Mouse (Mus musculus): ENCODE data around the gene Samm50.
"Not testable (repeated sequence)": the region's sequence is repeated elsewhere in the genome, so short reads cannot be mapped to it uniquely, and the experiment has no call there.

Gene Samm50

DNA sequence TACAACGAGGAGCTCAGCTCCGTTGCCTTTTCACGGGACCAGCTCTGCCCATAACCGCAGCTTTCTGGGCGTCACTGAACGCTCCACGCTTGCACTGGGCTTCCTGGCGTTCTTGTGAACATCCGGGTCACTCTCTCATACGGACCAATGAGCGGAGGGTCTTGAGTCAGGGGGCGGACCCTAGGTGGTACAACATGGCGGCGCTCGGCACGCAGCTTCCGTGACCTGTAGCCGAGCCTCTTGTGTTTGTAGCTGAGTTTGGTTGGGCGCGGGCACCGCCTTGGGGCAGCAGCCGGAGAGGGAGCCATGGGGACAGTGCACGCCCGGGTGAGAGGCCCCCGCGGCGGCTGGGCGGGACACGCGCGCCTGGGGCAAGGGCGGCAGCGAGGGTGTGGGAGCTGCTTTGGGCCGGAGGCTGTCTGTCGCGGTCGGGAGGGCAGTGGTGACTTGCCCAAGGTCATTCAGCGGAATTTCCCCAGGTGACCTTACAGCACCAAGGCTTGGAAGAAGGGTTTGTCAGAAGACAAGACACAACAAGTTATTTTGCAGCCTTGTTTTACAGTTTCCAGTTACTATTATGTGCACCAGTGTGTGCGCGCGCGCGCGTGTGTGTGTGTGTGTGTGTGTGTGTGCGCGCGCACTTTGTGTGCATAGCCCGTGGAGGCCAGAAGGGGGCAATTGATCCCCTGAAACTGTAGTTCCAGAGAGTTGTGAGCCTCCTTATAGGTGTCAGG lies at the start of gene Samm50:
Samm50 (plus strand) TSS at position 184 of the 734 bp plus-strand sequence.
- in situ Hi-C loops (cut with MboI; ENCODE audit: low sequenced_read_pairs): no loop called here

DNA sequence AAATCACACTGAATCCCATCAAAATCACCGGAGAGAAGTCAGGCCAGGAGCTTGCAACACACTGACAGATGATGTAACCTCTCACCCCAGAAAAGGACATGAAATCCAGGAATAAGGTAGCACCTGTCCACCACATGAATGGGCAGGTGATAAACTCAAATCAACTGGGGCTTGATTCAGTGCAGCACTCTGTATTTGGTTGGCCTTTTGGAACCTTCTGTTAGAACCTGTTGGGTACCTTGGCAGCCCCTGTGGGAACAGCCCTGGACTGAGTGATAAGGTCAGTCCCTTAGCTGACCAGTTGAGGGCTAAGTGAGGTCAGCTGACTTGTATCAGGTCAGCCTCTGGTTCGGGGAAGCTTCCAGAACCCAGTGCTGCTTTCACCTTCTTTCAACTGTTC lies 35.9 kb upstream of the Samm50 start:
- in situ Hi-C loops (cut with MboI; ENCODE audit: low sequenced_read_pairs): no loop called here

DNA sequence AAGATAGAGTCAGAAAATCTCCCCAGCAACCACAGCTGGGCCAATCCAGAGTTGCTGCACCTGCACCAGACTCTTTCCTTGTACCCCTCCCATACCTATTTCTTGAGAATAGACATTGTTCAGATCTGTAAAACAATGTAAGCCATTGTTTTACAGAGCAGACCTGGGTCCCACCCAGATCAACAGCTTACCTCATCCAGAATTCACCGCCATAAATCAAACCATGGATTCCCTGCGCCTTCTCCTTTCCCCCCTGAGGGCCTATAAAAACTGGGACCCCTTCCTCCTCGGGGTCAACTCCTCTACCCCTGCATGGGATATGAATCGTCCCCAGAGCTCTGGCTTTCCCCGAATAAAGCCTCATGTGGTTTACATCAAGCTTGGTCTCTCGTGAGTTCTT lies 34.5 kb upstream of the Samm50 start:
- in situ Hi-C loops (cut with MboI; ENCODE audit: low sequenced_read_pairs): not testable (repeated sequence)

DNA sequence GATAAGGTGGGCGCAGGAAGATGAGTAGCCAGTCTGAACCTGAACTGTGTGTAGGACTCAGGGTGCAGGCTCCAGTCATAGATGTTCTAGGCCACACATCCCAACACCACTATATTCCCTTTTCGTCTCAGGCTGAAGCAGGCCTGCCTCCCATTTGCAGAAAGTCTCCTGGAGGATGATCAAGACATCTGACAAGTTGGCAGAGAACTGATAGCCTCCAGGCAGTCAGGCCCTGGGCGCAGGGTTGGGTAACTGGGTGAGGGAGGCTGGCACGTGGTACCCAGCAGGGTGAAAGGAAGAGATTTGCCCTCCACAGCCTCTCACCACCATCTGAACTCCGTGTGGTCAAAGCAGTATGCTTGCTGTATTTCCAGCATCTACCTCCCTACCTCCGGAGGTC lies 30.2 kb upstream of the Samm50 start:
- in situ Hi-C loops (cut with MboI; ENCODE audit: low sequenced_read_pairs): no loop called here

DNA sequence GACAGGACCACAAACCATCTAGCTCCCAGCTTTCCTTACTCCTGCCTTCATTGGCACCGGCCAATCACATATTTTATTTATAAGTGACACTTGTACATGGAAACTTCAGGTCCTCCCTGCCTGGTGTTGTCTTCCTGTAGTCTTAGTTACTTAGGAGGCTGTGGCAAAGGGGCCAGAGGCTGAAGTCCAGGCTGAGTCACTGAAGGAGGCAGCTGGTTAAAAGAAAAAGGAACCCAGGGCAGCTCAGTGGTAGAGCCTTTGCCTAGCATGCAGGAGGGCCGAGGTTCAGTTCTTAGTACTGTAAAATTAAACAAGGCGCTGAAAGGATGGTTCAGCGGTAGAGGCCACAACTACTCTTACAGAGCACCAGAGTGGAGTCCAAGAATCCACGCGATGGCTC lies 25.2 kb upstream of the Samm50 start:
- in situ Hi-C loops (cut with MboI; ENCODE audit: low sequenced_read_pairs): no loop called here

DNA sequence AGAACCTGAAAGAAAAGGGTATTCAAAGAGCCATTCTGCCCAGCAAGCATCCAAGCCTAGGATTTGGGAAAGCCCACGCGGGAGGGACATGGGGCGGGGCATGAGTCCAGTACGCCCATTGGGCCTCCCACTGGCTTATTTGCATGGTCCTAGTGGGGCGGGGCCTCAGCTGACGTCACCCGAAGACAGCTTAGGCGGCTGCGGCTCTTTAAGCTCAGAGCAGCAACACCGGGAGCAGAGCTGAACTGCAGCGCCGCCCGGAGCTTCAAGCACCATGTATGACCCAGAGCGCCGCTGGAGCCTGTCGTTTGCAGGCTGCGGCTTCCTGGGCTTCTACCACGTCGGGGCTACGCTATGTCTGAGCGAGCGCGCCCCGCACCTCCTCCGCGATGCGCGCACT lies 24.4 kb upstream of the Samm50 start, which contains the start of gene Pnpla3:
Pnpla3 (plus strand) TSS at position 238 of the 400 bp plus-strand sequence.
- in situ Hi-C loops (cut with MboI; ENCODE audit: low sequenced_read_pairs): no loop called here

DNA sequence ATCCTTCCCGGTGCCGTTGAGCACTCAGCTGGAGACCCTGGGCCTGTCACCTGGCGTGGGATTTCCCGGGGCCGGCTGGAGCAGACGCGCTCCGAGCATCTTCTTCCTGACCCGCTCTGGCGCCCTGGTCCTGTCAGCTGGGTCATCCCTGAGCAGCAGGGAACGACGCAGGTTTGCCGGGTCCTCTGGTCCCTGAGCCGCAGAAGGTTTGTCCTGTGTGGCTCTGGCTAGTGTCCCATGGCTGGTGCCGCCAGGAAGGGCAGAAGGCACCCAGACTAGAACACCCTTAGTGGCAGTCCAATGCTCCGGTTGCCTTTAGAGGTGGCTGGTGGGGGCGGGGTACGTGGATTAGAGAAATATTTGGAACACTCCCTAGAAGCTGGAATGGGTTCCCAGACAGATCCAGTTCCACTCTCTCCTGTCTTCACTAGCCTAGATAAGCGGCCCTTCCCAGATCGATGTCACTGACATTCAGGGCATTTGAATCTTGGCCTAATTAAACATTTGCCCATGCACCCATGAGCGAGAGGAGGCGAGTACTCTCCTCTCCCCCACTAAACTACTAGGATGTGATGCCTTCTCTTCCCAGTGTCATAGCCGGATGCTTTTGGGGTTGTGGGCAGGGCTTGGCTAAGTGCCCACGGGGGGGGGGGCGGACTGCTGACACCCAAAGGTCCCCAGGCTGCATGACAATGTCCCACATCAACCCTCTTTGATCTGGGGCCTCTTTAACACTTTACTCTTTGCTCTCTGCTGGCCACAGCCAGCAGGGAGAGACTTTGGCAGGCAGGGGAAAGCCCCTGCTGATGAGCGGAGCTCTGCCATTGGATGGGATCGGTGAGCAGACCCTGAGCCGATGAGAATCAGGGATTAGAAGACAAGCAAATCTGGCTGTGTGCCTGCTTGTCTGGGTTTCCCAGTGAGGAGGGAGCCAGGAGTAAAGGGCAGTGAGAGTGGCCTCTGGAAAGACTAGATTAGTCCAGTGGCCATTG lies 23.6 kb upstream of the Samm50 start:
- in situ Hi-C loops (cut with MboI; ENCODE audit: low sequenced_read_pairs): no loop called here

DNA sequence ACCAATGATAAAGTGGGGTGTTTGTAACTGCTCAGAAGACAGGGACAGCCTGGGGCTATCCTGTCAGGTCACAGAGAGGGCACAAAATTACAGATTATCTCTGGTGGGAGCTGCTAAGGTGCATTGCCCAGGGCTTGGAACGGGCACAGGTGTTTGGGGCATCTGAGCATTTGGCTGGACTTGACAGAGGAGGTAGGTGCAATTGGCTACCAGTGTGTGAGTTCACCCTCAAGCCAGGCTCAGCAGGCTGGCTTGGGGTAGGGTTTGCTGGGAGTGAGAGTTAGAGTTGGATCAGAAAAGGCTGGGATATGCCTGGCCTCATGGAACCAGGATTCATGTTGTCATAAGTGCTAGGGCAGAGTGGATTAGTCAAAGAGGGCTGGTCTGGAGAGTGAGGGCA lies 22.5 kb upstream of the Samm50 start:
- in situ Hi-C loops (cut with MboI; ENCODE audit: low sequenced_read_pairs): no loop called here

DNA sequence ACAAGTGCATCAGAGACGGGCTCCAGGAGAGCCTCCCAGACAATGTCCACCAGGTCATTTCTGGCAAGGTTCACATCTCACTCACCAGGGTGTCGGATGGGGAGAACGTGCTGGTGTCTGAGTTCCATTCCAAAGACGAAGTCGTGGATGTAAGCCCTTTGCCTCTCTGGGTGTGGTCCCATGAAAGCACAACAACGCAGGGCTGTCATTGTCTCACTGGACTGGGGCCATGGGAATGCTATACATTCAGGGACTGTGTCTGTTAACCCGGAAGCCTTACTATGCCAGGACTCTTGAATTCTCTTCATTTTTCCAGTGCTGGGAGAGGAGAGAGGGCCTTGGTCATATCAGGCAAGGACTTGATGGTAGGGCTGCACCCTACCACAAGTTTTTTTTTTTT lies 20.9 kb upstream of the Samm50 start:
- in situ Hi-C loops (cut with MboI; ENCODE audit: low sequenced_read_pairs): no loop called here

DNA sequence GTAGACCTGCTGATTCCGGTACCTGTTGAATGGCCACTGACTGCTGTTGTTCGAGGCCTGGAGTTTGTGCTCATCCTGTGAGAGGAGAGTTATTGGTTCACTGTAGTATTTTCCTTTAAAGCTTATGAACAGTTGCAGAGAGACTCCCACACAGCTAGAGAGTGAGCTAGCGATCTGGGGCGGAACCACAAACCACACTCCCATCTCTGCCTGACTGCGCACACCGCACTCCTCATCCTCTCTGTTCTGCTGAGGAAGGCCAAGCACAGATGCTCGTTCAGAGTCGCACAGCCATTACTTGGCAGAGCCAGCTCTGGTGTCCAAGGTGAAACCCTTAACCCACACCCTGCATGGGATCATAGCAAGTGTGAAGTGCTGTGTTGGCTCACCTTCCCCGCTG lies 13.3 kb upstream of the Samm50 start:
- in situ Hi-C loops (cut with MboI; ENCODE audit: low sequenced_read_pairs): no loop called here

DNA sequence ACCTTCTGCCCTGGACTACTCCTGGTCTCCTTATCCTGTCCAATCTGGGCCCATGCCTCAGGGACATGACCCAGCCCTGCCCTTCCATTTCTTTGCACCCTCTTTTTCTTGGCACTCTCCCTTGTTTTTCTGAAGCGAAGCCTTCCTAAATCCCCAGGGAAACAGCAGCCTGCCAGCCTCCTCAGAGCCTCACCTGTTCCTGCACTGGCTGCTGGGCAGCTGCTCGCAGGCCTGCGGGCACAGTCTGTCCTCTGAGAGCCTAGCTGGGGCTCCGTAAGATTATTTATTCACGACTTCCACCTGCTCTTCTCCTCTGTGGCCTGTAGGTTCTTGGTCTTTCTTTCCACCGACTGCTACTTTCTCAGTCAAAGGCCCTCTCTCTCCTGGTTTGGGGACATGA lies 10.0 kb upstream of the Samm50 start:
- in situ Hi-C loops (cut with MboI; ENCODE audit: low sequenced_read_pairs): no loop called here

DNA sequence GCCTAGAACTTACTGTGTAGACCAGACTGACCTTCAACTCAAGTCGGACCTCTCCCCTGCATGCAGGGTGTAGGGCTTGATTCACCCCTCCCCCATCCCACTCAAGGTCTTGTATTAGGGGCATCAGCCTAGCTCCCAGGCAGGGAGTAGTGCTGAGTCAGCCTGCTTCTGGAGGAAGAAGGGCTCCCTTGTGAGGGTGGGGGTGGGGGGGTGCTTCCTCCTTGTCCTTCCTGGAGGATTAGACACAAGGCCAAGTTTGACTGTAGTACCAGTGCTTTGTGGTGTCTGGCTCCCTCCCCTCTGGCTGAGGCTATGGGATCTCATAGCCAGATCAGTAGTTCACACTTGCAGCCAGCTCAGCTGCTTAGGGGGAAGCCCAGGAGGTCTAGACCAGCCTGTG lies 8.1 kb upstream of the Samm50 start:
- in situ Hi-C loops (cut with MboI; ENCODE audit: low sequenced_read_pairs): no loop called here

DNA sequence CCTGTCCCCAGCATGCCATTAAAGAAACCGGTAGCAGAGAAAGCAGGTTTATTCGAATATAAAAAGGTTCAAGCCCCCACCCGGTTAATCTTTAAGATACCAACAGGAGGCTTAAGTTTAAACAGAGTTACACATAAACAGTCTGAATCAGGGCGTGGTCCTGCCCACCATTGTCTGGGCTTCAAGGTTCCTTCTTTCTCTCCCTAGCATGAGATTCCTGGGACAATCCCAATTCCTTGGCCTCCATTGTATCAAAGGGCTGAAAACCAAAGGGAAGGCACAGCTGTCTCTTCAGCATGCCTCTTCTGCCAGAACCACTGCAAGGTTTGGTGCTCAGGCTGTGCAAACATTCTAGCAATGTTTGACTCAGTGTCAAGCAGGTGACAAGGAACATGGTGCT lies 5.8 kb upstream of the Samm50 start:
- in situ Hi-C loops (cut with MboI; ENCODE audit: low sequenced_read_pairs): no loop called here

DNA sequence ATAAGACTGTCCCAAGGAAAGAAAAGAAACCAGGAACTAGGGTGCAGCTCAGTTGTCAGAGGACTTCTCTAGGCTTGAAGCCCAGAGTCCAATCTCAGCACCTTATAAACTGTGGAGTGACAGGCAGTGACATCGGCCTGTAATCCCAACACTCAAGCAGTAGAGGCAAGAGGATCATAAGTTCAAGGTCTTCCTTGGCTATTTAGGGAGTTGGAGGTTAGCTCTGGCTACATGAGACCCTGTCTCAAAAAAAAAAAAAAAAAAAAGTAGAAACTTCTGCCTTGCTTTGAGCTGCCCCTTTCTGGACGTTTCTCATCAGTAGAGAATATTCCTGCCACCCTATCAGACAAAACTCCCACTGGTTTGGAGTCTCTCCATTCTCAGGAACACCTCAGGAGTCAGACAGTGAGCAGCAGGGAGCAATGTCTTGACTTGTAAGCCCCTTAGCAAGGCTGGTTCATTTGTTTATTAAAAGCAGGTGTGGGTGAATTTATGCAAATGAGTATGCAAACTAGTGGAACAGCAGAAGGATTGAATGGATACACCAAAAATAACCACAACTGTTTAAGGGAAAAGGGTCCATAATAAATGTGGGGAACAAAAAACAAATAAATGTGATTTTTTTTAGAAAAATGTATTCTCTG lies 3.0 kb upstream of the Samm50 start:
- in situ Hi-C loops (cut with MboI; ENCODE audit: low sequenced_read_pairs): no loop called here

DNA sequence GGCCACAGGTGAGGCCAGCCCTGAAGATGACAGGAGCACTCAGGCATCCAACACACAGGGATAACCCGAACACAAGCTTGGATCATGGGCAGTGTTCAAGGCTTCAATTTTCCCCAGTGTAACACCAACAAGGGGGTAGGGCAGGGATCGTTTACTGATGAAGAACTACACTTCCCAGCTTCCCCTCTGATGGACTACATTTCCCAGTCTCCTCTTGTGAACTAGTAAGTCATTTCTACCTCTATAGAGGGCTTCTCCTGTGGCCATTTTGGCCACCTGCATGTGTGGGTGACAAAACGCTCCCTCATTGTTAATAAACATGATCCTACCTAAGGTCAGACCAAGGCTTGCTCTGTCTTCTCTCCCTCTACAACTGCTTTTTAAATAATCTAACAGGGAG lies 2.2 kb upstream of the Samm50 start:
- in situ Hi-C loops (cut with MboI; ENCODE audit: low sequenced_read_pairs): no loop called here

DNA sequence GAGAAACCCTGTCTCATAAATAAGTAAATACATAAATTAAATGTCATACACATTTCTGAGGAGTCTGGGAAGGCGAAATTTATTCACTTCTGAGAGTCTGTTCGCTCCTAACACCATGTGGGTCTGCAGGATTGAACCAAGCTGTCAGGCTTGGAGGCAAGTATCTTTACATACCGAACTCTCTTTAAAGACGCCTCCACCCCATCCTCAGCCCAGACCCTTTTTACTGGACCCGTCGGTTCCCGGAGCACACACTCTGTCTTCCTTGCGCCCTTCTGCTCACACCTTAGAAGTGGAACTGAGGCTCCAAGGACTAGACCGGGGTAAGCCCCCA lies 350 bp upstream of the Samm50 start:
- in situ Hi-C loops (cut with MboI; ENCODE audit: low sequenced_read_pairs): no loop called here

DNA sequence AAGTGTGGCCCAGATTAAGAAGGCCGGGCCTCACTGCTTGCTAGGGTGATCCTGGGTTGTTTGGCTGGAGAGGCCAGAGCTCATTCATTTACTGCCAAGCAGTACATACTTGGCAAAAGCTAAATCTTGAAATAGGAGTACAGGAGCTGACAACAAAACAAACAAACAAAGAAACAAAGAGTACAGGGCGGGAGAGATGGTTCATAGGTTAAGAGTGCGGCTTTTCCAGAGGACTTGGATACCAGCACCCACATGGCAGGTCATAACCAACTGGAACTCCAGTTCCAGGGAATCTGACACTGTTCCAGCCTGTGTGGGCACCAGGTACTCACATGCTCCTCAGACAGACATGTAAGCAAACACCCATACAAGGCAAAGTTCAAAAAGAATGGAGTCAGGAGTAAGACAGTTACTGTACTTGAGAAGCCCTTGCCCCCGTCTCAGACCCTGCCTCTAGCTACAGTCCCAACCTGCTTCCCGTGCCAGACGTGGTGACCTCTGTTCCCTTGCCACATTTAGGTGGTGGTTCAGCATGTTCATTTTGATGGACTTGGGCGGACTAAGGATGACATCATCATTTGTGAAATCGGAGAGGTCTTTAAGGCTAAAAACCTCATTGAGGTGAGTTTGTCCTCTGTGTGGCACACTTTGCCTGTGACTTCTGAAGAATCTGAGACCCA lies 4.6 kb downstream of the Samm50 start:
- in situ Hi-C loops (cut with MboI; ENCODE audit: low sequenced_read_pairs): no loop called here

DNA sequence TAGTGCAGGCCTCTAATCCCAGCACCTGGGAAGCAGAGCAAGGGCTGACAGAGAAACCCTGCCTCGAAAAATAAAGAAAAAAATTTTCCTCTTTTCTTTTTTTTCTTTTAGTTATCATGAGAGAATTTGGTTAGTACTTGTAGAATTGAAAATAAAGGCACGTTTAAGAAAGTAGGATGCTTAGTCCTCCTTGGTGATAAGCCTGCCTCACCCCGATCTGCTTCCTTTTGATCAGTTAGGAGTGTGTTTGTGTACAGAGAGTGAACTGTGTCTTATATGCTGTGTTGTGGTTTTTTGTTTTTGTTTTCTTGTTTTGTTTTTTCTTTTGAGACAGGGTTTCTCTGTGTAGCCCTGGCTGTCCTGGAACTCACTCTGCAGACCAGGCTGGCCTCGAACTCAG lies 15.3 kb downstream of the Samm50 start:
- in situ Hi-C loops (cut with MboI; ENCODE audit: low sequenced_read_pairs): no loop called here

DNA sequence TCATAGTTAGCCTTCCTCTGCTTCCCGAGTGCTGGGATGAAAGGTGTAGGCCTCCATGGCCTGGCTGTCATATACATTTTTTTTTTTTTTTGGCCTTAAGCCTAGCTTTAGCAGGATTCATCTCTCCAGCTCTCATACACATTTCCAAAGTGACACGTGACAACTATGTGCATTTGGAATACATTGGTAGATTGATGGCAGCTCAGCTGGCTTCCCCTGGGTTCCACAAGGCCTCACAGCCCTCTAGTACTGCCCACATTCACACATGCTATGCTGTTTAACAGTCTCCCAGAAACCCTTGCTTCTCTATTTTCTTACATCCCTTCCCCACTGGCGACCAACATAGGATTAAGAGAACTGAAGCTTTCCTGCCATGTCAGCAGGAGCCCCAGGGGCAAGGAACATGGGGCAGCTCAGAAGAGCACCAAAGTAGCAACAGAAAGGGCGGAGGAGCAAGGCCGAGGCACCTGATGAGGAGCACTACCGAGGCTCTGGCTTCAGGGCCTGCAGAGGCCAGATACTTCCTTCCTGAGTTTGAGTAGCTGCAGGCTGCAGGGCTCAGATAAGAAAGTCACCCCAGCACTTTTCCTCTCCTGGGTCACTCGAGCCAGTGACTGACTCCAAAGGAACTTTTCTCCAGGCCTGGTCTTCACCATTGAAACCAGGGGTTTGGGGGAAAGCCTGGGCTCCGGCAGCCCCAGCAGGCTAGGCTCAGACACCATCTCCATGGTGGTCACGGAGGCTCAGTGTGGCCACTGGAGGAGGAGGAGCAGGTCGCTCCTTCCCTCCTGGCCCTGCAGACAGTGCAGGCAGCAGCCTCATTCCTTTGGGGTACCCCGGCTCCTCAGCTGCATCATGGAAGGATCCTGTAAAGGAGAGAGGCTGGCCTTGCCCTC lies 17.7 kb downstream of the Samm50 start:
- in situ Hi-C loops (cut with MboI; ENCODE audit: low sequenced_read_pairs): loop anchor here (10.0 kb wide), 1 partner anchor 405 kb away; no protein-coding TSS in a partner anchor

DNA sequence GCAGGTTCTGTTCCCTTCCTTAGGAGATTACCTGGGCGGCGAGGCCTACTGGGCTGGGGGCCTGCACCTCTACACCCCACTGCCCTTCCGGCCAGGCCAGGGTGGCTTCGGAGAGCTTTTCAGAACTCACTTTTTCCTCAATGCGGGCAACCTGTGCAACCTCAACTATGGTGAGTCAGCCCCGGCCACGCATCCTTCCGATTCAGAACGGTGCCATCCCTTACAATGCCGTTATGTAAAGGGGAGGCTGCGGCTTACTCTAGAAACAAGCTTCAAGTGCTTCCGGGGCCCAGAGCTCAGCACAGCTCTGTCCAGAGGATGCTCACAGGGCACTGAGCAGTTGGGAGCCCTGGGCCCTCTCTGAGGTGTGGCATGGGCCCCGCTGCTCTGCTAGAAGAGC lies 18.4 kb downstream of the Samm50 start:
- in situ Hi-C loops (cut with MboI; ENCODE audit: low sequenced_read_pairs): loop anchor here (10.0 kb wide), 1 partner anchor 404 kb away; no protein-coding TSS in a partner anchor
